Mouse (Mus musculus) lung, postnatal 0 days (tissue): ENCODE measurements at regions not wholly inside any gene's neighbourhood (a gene's known extent, or its start where the extent isn't known, plus 50 kb on each side); places are given as distances from the start of the nearest gene placed in this dataset.
A peak's percentile ranks its signal among the peaks of the same experiment; 100 is the strongest.

Experiments
- ATAC-seq: fragments of 200-750 bp; cut with Nextera tagmentation; 2 replicates; pipeline ENCODE4 v1.8.0; 2017; ENCODE audit warnings: moderate library complexity
- DNase-seq: peaks from one replicate; pipeline ENCODE4 v3.0.0-alpha.2; 2016; ENCODE audit warnings: low spot score
- H3K27ac ChIP-seq: fragments of 300-500 bp; sonication (generic); 2 replicates; pipeline ENCODE4 v1.5.1; 2014; ENCODE audit warnings: antibody characterized with exemption, mild to moderate bottlenecking, low read length, mixed read lengths
- H3K27me3 ChIP-seq: fragments of 300-500 bp; sonication (generic); replicated peaks from 2 replicates; pipeline ENCODE4 v1.6.1; 2014; ENCODE audit warnings: low read length, mixed read lengths; ENCODE audit not compliant: insufficient read depth
- H3K36me3 ChIP-seq: fragments of 300-500 bp; sonication (generic); 2 replicates; pipeline ENCODE4 v1.6.1; 2014; ENCODE audit warnings: low read length, mixed read lengths; ENCODE audit not compliant: insufficient read depth
- H3K4me1 ChIP-seq: fragments of 300-500 bp; sonication (generic); 2 replicates; pipeline ENCODE4 v1.6.1; 2014; ENCODE audit warnings: antibody characterized with exemption, low read depth, low read length, mixed read lengths; ENCODE audit not compliant: insufficient read depth
- H3K4me2 ChIP-seq: fragments of 300-500 bp; sonication (generic); replicated peaks from 2 replicates; pipeline ENCODE4 v1.6.1; 2014; ENCODE audit warnings: low read depth, mild to moderate bottlenecking, low read length, moderate library complexity, mixed read lengths
- H3K4me3 ChIP-seq: fragments of 300-500 bp; sonication (generic); 2 replicates; pipeline ENCODE4 v1.5.1; 2014; ENCODE audit warnings: low read depth, low read length
- H3K9ac ChIP-seq: fragments of 300-500 bp; sonication (generic); replicated peaks from 2 replicates; pipeline ENCODE4 v1.6.1; 2014; ENCODE audit warnings: low read depth, mild to moderate bottlenecking
- H3K9me3 ChIP-seq: fragments of 300-500 bp; sonication (generic); 2 replicates; pipeline ENCODE4 v1.6.1; 2016; ENCODE audit warnings: low read length, mixed read lengths
- CTCF ChIP-seq: IDR thresholded peaks from 2 replicates; pipeline ENCODE4 v1.5.1; 2016; ENCODE audit warnings: antibody characterized with exemption, mild to moderate bottlenecking
- EP300 ChIP-seq: IDR thresholded peaks from 2 replicates; pipeline ENCODE4 v1.6.1; 2016; ENCODE audit warnings: antibody characterized with exemption, mild to moderate bottlenecking, control low read depth
- WGBS: fragments of 180-500 bp; shearing (Covaris S2); extraction: QIAGEN DNeasy Blood & Tissue Kit; methylation state at CpG from one replicate; pipeline ENCODE4 v1.1.7; 2014; 5-methylcytosine and 5-hydroxymethylcytosine counted together

GRCm38 (mm10) chr6:31624374-31624773 is 60.6 kb upstream of the Podxl start:
- H3K36me3 ChIP-seq: no peaks in the 10 kb centered on the region
- peak; percentile 60 for DNase-seq
- H3K9me3 ChIP-seq: no peaks in the 10 kb centered on the region
- H3K4me3 ChIP-seq: no peak overlapping the region
- no peak for TF ChIP-seq CTCF
- peak; percentile 45; the same call in 1 of the 2 replicates for TF ChIP-seq EP300
- no peaks in the 10 kb centered on the region for H3K27me3 ChIP-seq
- H3K4me2 ChIP-seq: no peak overlapping the region
- ATAC-seq: peak; percentile 68
- WGBS: 66% methylated on average over 10 of the region's 10 CpGs
- no peak overlapping the region for H3K9ac ChIP-seq
- peaks cover 3% of the 10 kb centered on the region; the same call in 1 of the 2 replicates for H3K4me1 ChIP-seq
- no peak overlapping the region; the same call in 1 of the 2 replicates for H3K27ac ChIP-seq

DNA sequence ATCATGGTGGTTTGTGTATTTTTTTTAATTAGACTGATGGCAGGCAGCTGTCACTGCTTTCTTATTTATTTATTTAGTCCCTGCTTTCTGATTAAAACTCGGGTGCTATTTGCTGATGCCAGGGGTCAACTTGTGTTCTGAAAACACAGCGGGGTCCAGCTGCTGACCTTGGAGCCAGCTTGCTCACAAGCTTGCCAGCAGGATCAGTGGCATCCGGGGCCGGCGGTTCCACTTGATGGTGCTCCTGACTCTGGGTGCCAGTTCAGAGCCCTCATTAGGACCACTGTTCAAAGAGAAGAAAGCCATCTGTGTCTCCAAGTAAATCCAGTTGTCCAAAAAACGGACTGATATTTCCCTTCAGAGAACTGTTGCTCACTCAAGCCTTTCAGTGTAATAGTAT is 57.2 kb upstream of the Podxl start:
- H3K9ac ChIP-seq: no peak overlapping the region
- no peak overlapping the region for H3K4me2 ChIP-seq
- ATAC-seq (no peak), DNase-seq (no peak)
- no peak overlapping the region for H3K4me3 ChIP-seq
- no peak overlapping the region for H3K27ac ChIP-seq
- no peak for TF ChIP-seq EP300
- TF ChIP-seq CTCF: no peak
- peaks cover 15% of the 10 kb centered on the region; the same call in 1 of the 2 replicates for H3K4me1 ChIP-seq
- WGBS: 49% methylated on average over 6 of the region's 6 CpGs
- no peaks in the 10 kb centered on the region for H3K9me3 ChIP-seq
- no peaks in the 10 kb centered on the region for H3K27me3 ChIP-seq
- H3K36me3 ChIP-seq: no peaks in the 10 kb centered on the region

GRCm38 (mm10) chr6:31618852-31619251 is 55.1 kb upstream of the Podxl start:
- DNase-seq: no peak
- Histone ChIP-seq H3K4me1 (peaks cover 15% of the 10 kb centered on the region; the same call in 1 of the 2 replicates), H3K4me2 (no peak overlapping the region), H3K27me3 (no peaks in the 10 kb centered on the region), H3K9me3 (no peaks in the 10 kb centered on the region), H3K36me3 (no peaks in the 10 kb centered on the region), H3K9ac (no peak overlapping the region), H3K27ac (no peak overlapping the region), H3K4me3 (no peak overlapping the region)
- WGBS: 55% methylated on average over 2 of the region's 2 CpGs
- ATAC-seq: no peak
- TF ChIP-seq CTCF (no peak), EP300 (no peak)

- Histone ChIP-seq H3K4me3 (no peak overlapping the region), H3K27ac (no peak overlapping the region), H3K9me3 (no peaks in the 10 kb centered on the region), H3K27me3 (no peaks in the 10 kb centered on the region), H3K4me2 (no peak overlapping the region), H3K9ac (no peak overlapping the region), H3K36me3 (no peaks in the 10 kb centered on the region), H3K4me1 (peaks cover 15% of the 10 kb centered on the region; the same call in 1 of the 2 replicates)
- ATAC-seq (peak; percentile 77), DNase-seq (peak; percentile 61)
- 13% methylated on average over 8 of the region's 8 CpGs for WGBS
- TF ChIP-seq CTCF: no peak
- peak; percentile 77 for TF ChIP-seq EP300
These were observed 53.6 kb upstream of the Podxl start for GRCm38 (mm10) chr6:31617341-31617740.

DNA sequence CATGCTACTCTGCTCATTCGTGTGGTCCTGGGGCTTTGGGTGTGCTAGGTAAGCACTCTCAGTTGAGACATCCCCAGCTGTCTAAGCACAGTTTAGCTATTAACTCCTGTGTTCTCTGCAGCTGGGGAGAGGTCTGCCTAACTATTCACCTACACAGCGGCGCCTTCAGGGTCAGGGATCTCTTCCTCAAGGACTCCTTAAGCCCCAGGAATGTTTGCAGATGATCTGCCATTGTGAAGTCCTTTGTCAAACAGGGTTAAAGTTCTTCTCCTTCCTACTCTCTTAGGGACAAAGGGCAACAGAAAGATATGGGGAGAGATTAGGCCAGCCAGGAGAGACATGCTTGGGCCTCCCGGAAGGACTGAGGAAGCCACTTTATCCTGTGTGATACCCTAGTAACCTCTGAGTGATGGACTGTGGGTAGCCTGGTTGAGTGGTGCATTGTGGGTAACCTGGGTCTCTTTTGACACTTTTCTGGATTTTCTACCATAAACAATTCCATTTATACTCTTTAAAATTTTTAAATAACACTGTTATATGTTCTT is 51.7 kb upstream of the Podxl start:
- no peak overlapping the region for H3K27ac ChIP-seq
- H3K36me3 ChIP-seq: no peaks in the 10 kb centered on the region
- 58% methylated on average over 4 of the region's 4 CpGs for WGBS
- TF ChIP-seq CTCF (no peak), EP300 (no peak)
- H3K4me3 ChIP-seq: no peak overlapping the region
- no peak overlapping the region for H3K4me2 ChIP-seq
- H3K27me3 ChIP-seq: no peaks in the 10 kb centered on the region
- peaks cover 15% of the 10 kb centered on the region; the same call in 1 of the 2 replicates for H3K4me1 ChIP-seq
- ATAC-seq (no peak), DNase-seq (no peak)
- H3K9ac ChIP-seq: no peak overlapping the region
- H3K9me3 ChIP-seq: no peaks in the 10 kb centered on the region

- no peak for ATAC-seq
- H3K4me1 ChIP-seq: peaks cover 15% of the 10 kb centered on the region; the same call in 1 of the 2 replicates
- TF ChIP-seq CTCF (no peak), EP300 (no peak)
- WGBS: 92% methylated on average over 4 of the region's 4 CpGs
- H3K36me3 ChIP-seq: no peaks in the 10 kb centered on the region
- H3K4me2 ChIP-seq: no peak overlapping the region
- no peak for DNase-seq
- no peaks in the 10 kb centered on the region for H3K9me3 ChIP-seq
- no peaks in the 10 kb centered on the region for H3K27me3 ChIP-seq
- H3K9ac ChIP-seq: no peak overlapping the region
- no peak overlapping the region for H3K4me3 ChIP-seq
- no peak overlapping the region for H3K27ac ChIP-seq
These were observed 50.8 kb upstream of the Podxl start for GRCm38 (mm10) chr6:31614563-31614962.
